Mouse (Mus musculus) intestine, postnatal 0 days (tissue): ENCODE data around the gene Dbf4. TPM values are rescaled to one million over a fixed set of nuclear protein-coding genes. Genes with fewer than 3 reads are reported as not detected.

ENCODE experiments used
- ATAC-seq: fragments of 200-750 bp; cut with Nextera tagmentation; 2 replicates; pipeline ENCODE4 v1.8.0; 2017; ENCODE audit warnings: mild to moderate bottlenecking, moderate TSS enrichment, moderate library complexity
- H3K27ac ChIP-seq: fragments of 300-500 bp; sonication (generic); 2 replicates; pipeline ENCODE4 v1.5.1; 2014; ENCODE audit warnings: mild to moderate bottlenecking, low read depth, low read length, moderate library complexity
- H3K27me3 ChIP-seq: fragments of 300-500 bp; sonication (generic); replicated peaks from 2 replicates; pipeline ENCODE4 v1.6.1; 2014; ENCODE audit warnings: low read length, mixed read lengths; ENCODE audit not compliant: control insufficient read depth, insufficient read depth
- H3K36me3 ChIP-seq: fragments of 300-500 bp; sonication (generic); 2 replicates; pipeline ENCODE4 v1.6.1; 2014; ENCODE audit warnings: mild to moderate bottlenecking, moderate library complexity; ENCODE audit not compliant: control insufficient read depth, insufficient read depth
- H3K4me1 ChIP-seq: fragments of 300-500 bp; sonication (generic); replicated peaks from 2 replicates; pipeline ENCODE4 v1.6.1; 2014; ENCODE audit warnings: antibody characterized with exemption, low read length, mixed read lengths; ENCODE audit not compliant: control insufficient read depth, insufficient read depth
- H3K4me2 ChIP-seq: fragments of 300-500 bp; sonication (generic); replicated peaks from 2 replicates; pipeline ENCODE4 v1.6.1; 2014; ENCODE audit warnings: low read depth, mild to moderate bottlenecking, moderate library complexity
- H3K4me3 ChIP-seq: fragments of 300-500 bp; sonication (generic); 2 replicates; pipeline ENCODE4 v1.5.1; 2014; ENCODE audit warnings: low read depth, low read length
- H3K9ac ChIP-seq: fragments of 300-500 bp; sonication (generic); 2 replicates; pipeline ENCODE4 v1.6.1; 2014; ENCODE audit warnings: mild to moderate bottlenecking, low read depth, low read length
- H3K9me3 ChIP-seq: fragments of 300-500 bp; sonication (generic); 2 replicates; pipeline ENCODE4 v1.6.1; 2016; ENCODE audit warnings: mixed run types; ENCODE audit not compliant: control insufficient read depth
- CTCF ChIP-seq: sonication (generic); IDR thresholded peaks from 2 replicates; pipeline ENCODE4 v1.5.1; 2016; ENCODE audit warnings: low read depth, mild to moderate bottlenecking, control low read depth, antibody characterized with exemption, moderate library complexity
- WGBS: fragments of 180-500 bp; shearing (Covaris S2); extraction: QIAGEN DNeasy Blood & Tissue Kit; methylation state at CpG from one replicate; pipeline ENCODE4 v1.1.7; 2014; 5-methylcytosine and 5-hydroxymethylcytosine counted together
- polyA plus RNA-seq: library from polyadenylated mRNA; unstranded; fragments of >200 nt; fragmentation: Nextera tagmentation; extraction: Ambion mirVana; gene quantifications from 2 replicates; pipeline ENCODE4 v1.2.1, GENCODE M21; 2015

Gene Dbf4
- polyA plus RNA-seq, 1 experiment from 2014 or later: 11.1 TPM

DNA sequence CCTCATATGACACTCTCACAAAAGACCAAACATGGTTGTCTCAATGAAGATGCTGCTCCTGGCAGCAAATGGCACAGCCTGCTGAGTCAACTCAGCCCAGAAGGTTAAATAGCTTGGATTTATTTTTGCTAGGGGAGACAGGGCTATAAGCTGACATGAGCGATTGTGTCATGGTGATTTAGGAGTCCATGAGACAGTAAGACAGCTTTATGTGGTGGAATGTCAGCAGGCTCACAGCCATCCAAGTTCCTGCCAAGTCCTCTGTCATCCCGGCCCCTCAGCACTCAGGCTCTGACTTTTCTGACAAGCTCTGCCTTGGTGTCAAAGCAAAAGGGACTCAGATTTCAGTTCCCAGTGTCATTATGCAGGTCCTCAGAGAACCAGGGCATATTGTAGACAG, 66.2 kb downstream of the Dbf4 start:
- no peak overlapping the region for H3K27ac ChIP-seq
- no peak overlapping the region for H3K9ac ChIP-seq
- 61% methylated on average over 2 of the region's 2 CpGs for WGBS
- no peaks in the 10 kb centered on the region for H3K36me3 ChIP-seq
- H3K4me2 ChIP-seq: no peak overlapping the region
- H3K9me3 ChIP-seq: no peaks in the 10 kb centered on the region
- H3K4me3 ChIP-seq: no peak overlapping the region
- no peak for TF ChIP-seq CTCF
- H3K27me3 ChIP-seq: no peaks in the 10 kb centered on the region
- no peak for ATAC-seq
- no peaks in the 10 kb centered on the region for H3K4me1 ChIP-seq

- Histone ChIP-seq H3K9ac (no peak overlapping the region), H3K27me3 (no peaks in the 10 kb centered on the region), H3K4me2 (no peak overlapping the region), H3K27ac (no peak overlapping the region), H3K9me3 (no peaks in the 10 kb centered on the region), H3K36me3 (no peaks in the 10 kb centered on the region), H3K4me3 (no peak overlapping the region), H3K4me1 (no peaks in the 10 kb centered on the region)
- WGBS: 64% methylated on average over 10 of the region's 10 CpGs
- no peak for TF ChIP-seq CTCF
- no peak for ATAC-seq
These were observed 73.0 kb downstream of the Dbf4 start for GRCm38 (mm10) chr5:8349557-8349956.

Other genes starting within 250 kb of the Dbf4 start
- gene Adam22, start 54.6 kb downstream of the Dbf4 start, polyA plus RNA-seq: 1.4 and 2.5 TPM in 2 replicates
- 6.3 and 7.2 TPM in 2 replicates for gene Slc25a40, start 134 bp upstream of the Dbf4 start, polyA plus RNA-seq
- 3.5 and 3.9 TPM in 2 replicates for gene Rundc3b, start 200.2 kb upstream of the Dbf4 start, polyA plus RNA-seq
- gene Abcb1a, start 237.4 kb upstream of the Dbf4 start, polyA plus RNA-seq: 22.0 and 23.2 TPM in 2 replicates